Mouse (Mus musculus): Measurements from ENCODE around the gene Kdf1.

- TF ChIP-seq CTCF (IDR thresholded peaks at IDR 0.05; ENCODE audit: low read depth, low read length) (no peak), POLR2A (IDR thresholded peaks at IDR 0.05; ENCODE audit: extremely low read depth, insufficient read depth, low read length) (no peak)
Measured at GRCm38 (mm10) chr4:133482479-133482878, 36.3 kb upstream of the Kdf1 start.

Data from liver, adult 2 months (tissue).